Mouse (Mus musculus) hindbrain, embryonic 11.5 days (tissue): ENCODE results near the gene Zfp773. TPM values are rescaled to one million over a fixed set of nuclear protein-coding genes. Genes with fewer than 3 reads are reported as not detected.

Source experiments
- ATAC-seq: fragments of 200-750 bp; cut with Nextera tagmentation; 2 replicates; pipeline ENCODE4 v1.8.0; 2017; ENCODE audit warnings: mild to moderate bottlenecking, moderate TSS enrichment, moderate library complexity; ENCODE audit not compliant: low FRiP score
- DNase-seq: peaks from one replicate; pipeline ENCODE4 v3.0.0-alpha.2; 2015; ENCODE audit warnings: low spot score
- H3K27ac ChIP-seq: fragments of 300-500 bp; sonication (generic); 2 replicates; pipeline ENCODE4 v1.5.1; 2014; ENCODE audit warnings: mild to moderate bottlenecking, low read depth, low read length
- H3K27me3 ChIP-seq: fragments of 300-500 bp; sonication (generic); 2 replicates; pipeline ENCODE4 v1.6.1; 2014; ENCODE audit warnings: mild to moderate bottlenecking, low read length, moderate library complexity, mixed read lengths; ENCODE audit not compliant: control insufficient read depth, insufficient read depth
- H3K36me3 ChIP-seq: fragments of 300-500 bp; sonication (generic); 2 replicates; pipeline ENCODE4 v1.6.1; 2014; ENCODE audit warnings: mild to moderate bottlenecking, low read length, moderate library complexity, mixed read lengths; ENCODE audit not compliant: control insufficient read depth, insufficient read depth
- H3K4me1 ChIP-seq: fragments of 300-500 bp; sonication (generic); replicated peaks from 2 replicates; pipeline ENCODE4 v1.6.1; 2014; ENCODE audit warnings: low read length, mixed read lengths; ENCODE audit not compliant: control insufficient read depth, insufficient read depth
- H3K4me2 ChIP-seq: fragments of 300-500 bp; sonication (generic); replicated peaks from 2 replicates; pipeline ENCODE4 v1.6.1; 2014; ENCODE audit warnings: mild to moderate bottlenecking, low read depth, low read length
- H3K4me3 ChIP-seq: fragments of 300-500 bp; sonication (generic); 2 replicates; pipeline ENCODE4 v1.5.1; 2014; ENCODE audit warnings: low read depth, low read length
- H3K9ac ChIP-seq: fragments of 300-500 bp; sonication (generic); 2 replicates; pipeline ENCODE4 v1.6.1; 2014; ENCODE audit warnings: low read depth, low read length
- H3K9me3 ChIP-seq: fragments of 300-500 bp; sonication (generic); 2 replicates; pipeline ENCODE4 v1.6.1; 2016; ENCODE audit warnings: low read length; ENCODE audit not compliant: control insufficient read depth
- WGBS: fragments of 180-500 bp; shearing (Covaris S2); extraction: QIAGEN DNeasy Blood & Tissue Kit; methylation state at CpG from one replicate; pipeline ENCODE4 v1.1.7; 2014; 5-methylcytosine and 5-hydroxymethylcytosine counted together
- polyA plus RNA-seq: library from polyadenylated mRNA; unstranded; fragments of >200 nt; fragmentation: Nextera tagmentation; extraction: Ambion mirVana; gene quantifications from 2 replicates; pipeline ENCODE4 v1.2.1, GENCODE M21; 2014

The Zfp773 gene
- polyA plus RNA-seq, 1 experiment from 2014 or later, result 9.6 TPM

DNA sequence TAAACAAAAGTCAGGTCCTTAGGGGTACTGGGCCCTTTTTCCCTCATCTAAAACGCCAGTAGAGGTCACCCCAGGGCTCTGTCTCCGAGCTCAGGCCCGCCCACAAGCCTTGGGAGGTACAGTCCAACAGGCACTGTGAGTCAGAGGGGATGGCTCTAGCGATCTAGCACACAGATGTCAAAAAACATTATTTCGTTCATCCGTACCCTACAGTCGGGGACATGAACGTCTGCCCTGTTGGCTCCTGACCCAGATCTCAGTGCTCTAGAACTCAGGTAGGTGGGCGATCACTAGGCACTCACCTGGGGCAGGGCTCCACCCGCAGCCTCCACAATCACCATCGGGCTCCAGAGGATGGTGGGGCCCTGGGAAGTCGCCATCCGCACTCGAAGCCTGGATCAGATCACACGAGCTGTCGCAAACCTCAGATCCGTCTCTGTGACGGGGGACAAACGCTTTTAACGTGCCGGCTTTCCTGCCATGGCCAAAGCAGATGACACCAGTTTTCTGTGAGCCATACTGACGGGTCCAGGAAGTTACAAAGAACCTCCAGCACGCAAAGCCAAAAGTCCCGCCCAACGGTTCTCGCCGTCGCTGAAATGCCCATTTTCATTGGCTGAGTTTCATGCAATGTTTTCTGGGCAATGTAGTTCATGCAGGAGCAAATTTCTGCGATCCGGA, 15.5 kb downstream of the Zfp773 start, which contains the start of gene Zfp954:
Gene Zfp954 (minus strand): TSS at position 568 of the 681 bp plus-strand sequence.
- Histone ChIP-seq H3K9ac (peak within 1 kb of the TSS; percentile 69), H3K27me3 (no peaks in the 10 kb centered on the region), H3K27ac (no peak within 1 kb of the TSS), H3K4me3 (peak within 1 kb of the TSS; percentile 59), H3K4me2 (peak within 1 kb of the TSS; percentile 56), H3K36me3 (no peaks in the 10 kb centered on the region), H3K9me3 (no peaks in the 10 kb centered on the region), H3K4me1 (no peaks in the 10 kb centered on the region)
- WGBS, result 1% methylated on average over 30 of the region's 30 CpGs
- peak; percentile 95 for ATAC-seq
- peak; percentile 86 for DNase-seq

- 0 out of 2 replicates have a peak, but pooled peaks cover 3% of the 10 kb centered on the region for H3K36me3 ChIP-seq
- WGBS, result 92% methylated on average over 2 of the region's 2 CpGs
- ATAC-seq, result no peak
These were observed 18.1 kb downstream of the Zfp773 start for GRCm38 (mm10) chr7:7118441-7118840.

DNA sequence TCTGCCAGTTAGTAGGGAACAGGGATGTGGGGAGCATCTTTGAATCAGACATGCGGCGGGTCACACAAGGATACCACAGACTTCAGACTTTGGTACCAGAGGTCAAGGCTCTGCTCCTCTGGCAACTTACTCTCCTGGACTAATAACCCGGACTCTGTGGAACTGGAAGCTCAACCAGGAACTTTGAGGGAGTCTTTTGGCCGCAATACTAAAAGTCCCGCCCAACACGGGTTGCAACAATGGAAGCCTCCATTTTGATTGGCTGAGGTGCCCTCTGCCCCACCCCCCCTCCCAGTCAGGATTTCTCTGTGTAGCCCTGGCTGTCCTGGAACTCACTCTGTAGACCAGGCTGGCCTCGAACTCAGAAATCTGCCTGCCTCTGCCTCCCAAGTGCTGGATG, 28.1 kb downstream of the Zfp773 start:
- H3K9ac ChIP-seq, result no peak overlapping the region
- no peaks in the 10 kb centered on the region for H3K27me3 ChIP-seq
- DNase-seq, result no peak
- no peaks in the 10 kb centered on the region for H3K4me1 ChIP-seq
- H3K36me3 ChIP-seq, result no peaks in the 10 kb centered on the region
- WGBS, result 93% methylated on average over 7 of the region's 7 CpGs
- peaks cover 7% of the 10 kb centered on the region; the same call in 1 of the 2 replicates for H3K9me3 ChIP-seq
- no peak overlapping the region for H3K4me3 ChIP-seq
- no peak overlapping the region for H3K27ac ChIP-seq
- ATAC-seq, result no peak
- H3K4me2 ChIP-seq, result no peak overlapping the region

More at GRCm38 (mm10) chr7:7118441-7118840, 18.1 kb downstream of the Zfp773 start:
- H3K4me2 ChIP-seq, result no peak overlapping the region
- H3K27ac ChIP-seq, result no peak overlapping the region
- no peak overlapping the region for H3K9ac ChIP-seq
- no peak overlapping the region for H3K4me3 ChIP-seq
- H3K4me1 ChIP-seq, result no peaks in the 10 kb centered on the region
- H3K27me3 ChIP-seq, result no peaks in the 10 kb centered on the region
- DNase-seq, result no peak
- no peaks in the 10 kb centered on the region for H3K9me3 ChIP-seq

Other genes starting within 250 kb of the Zfp773 start
- gene Aurkc, start 141.5 kb downstream of the Zfp773 start, polyA plus RNA-seq, result not detected in 2 replicates
- gene Zfp954, start 15.3 kb downstream of the Zfp773 start, polyA plus RNA-seq, result 18.1 and 19.9 TPM in 2 replicates
- gene Zfp418, start 34.6 kb upstream of the Zfp773 start, polyA plus RNA-seq, result 3.4 and 4.4 TPM in 2 replicates
- gene Zfp772, start 73.2 kb upstream of the Zfp773 start, polyA plus RNA-seq, result 10.9 TPM in 2 replicates
- gene Vmn2r29, start 110.6 kb upstream of the Zfp773 start, polyA plus RNA-seq, result 0.11 TPM in 1 of 2 replicates, not detected in the other
- gene Gm45844, start 141.5 kb upstream of the Zfp773 start, polyA plus RNA-seq, result 1.9 and 2.8 TPM in 2 replicates
- gene Clcn4, start 164.1 kb upstream of the Zfp773 start, polyA plus RNA-seq, result 63.2 and 72.0 TPM in 2 replicates
- gene Vmn2r30, start 200.9 kb upstream of the Zfp773 start, polyA plus RNA-seq, result not detected in 2 replicates
- not detected in 2 replicates for gene Gm45783, start 237.8 kb upstream of the Zfp773 start, polyA plus RNA-seq